Mouse (Mus musculus) bone marrow, adult 2 months (tissue): Measurements from ENCODE around the gene Sirt3.

Source experiments
- CTCF ChIP-seq: fragments of 200-500 bp; IDR thresholded peaks from 2 replicates; pipeline ENCODE4 v1.5.1; 2011; ENCODE audit warnings: low read length, control low read depth; ENCODE audit not compliant: control insufficient read depth, insufficient read depth
- POLR2A ChIP-seq: fragments of 200-500 bp; IDR thresholded peaks from 2 replicates; pipeline ENCODE4 v1.6.1; 2011; ENCODE audit warnings: low read depth, mild to moderate bottlenecking, control low read depth, low read length, borderline replicate concordance; ENCODE audit not compliant: control insufficient read depth

DNA sequence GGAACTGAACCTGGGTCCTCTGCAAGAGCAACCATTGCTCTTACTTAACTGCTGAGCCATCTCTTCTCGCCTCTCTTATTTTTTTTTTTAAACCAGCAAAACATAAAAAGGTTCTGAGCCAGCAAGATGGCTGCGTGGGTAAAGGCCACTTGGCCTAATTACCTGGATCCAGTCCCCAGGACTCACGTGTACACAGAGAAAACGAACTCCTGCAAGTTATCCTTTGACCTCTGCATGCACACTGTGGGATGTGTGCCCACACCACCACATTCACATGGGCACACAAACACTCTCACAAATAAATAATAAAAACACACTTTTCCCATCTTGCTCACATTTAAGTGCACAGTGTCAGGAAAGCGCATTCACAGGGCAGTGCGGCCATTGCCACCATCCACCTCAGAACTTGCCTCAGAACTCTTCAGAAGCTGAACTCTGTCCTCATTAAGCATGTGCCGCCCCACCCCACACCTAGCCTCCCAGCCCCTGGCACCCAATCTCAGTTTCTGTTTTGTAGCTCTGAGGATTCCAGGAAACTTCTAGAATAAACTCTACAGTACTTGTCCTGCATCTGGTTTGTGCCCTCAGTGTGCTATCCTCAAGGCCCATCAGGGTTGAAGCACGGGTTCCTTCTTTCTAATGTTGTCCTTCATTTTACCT, 32.1 kb upstream of the Sirt3 start:
- TF ChIP-seq POLR2A, result no peak
- TF ChIP-seq CTCF, result no peak
